Mouse (Mus musculus): ENCODE results near the gene Pde4d.

Pde4d gene

DNA sequence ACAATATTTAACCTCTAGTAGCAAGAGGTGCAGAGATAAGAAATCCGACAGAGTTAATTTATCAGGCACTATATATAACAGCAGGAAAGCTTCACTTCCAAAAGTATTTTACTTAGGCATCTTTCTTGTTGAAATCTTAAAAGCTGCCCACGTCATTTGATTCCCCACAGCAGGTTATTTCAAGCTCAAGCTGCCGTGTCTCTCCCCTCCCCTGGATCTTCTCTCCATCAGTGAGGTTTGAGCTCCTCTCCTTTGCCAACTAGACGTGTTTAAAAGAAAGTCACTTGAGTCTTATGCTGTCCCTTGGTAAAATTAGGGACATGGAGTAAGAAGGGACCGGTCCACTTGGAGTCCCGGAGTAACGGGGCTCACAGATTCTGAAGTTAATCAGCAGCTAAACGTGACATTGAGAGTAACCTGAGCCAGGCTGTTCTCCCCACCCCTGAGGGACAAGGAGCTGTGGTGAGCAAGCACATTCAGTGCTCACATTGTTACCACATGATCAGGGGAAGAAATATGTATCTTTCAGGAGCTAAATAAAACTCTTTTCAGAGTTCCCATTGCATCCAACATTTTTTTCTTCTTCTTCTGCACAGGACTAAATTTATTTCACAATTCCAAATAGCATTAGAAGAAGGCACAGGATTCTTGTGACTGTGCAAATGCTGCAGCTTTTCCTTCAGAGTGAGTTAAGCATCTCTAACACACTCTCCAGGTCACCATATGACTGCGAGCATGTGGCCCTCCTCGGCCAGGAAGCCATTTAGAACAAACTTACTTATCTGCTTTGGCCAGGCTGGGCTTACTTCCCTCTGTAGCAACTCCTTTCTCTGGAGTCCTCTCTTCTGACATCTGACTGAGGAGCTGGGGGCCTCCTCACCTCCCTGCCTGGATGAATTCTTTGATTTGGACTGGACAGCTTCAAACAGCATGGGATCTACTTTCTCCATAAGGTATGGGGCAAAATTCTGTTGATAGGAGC lies at the start of gene Pde4d:
Gene Pde4d, plus strand, starts transcription at position 833 of the 982 bp plus-strand sequence.
- no peak for DNase-seq (ENCODE audit: low spot score in 2 of 2)

DNA sequence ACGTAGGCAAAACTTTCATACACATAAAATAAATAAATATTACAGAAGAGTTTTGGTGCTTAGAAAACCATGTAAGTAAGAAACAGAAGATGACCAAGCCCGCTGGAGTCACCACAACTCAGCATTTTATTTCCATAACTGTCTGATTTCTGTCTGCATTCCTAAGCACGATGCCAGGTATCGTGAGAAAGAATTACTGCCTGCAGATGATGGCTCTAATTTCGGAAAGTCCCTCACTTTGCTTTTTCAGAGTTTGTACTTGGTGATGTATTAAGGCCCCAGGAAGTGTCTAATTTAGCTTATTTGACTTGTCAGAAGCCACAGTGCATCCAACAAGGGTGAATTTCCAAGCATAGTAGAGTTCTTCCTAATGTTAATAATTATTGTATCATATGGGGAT lies 46.6 kb upstream of the Pde4d start:
- DNase-seq (ENCODE audit: low spot score in 2 of 2): no peak

DNA sequence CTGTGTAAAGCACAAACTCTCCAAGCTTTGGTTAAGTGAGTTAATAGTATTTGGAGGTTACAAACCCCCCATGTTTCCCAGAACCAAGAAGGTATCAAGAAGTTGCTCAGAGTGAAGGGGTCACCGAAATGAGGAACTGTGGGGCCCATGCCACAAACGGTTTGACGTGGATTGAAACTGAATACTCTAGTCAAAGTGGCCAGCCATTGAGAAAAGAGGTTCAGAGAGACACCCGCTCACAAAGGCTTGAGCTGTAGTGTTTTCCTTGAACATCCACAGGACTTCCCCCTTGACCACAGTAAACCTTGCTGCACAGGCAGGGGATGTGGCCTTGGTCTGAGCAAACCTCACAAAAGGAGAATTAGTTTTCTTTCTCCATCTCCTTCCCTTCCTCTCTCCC lies 45.4 kb upstream of the Pde4d start:
- no peak for DNase-seq (ENCODE audit: low spot score in 2 of 2)

DNA sequence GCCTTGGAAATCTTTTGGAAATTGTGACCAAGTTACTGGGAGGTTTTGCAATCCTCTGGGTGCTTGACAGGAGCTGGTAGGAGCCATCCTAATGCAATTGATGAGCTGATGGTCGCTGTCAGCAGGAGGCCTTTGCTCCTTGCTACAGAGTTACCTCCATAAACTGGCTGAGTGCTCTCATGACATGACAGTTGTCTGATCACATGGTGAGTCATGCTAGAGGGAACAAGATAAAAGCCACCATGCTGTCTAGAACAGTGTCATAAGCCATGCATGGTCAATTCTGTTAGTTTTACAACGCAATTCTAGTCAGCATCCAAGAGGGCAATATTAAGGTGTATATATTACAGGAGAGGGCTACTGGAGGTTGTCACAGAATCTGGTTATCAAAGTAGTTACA lies 34.3 kb upstream of the Pde4d start:
- no peak for DNase-seq (ENCODE audit: low spot score in 2 of 2)

DNA sequence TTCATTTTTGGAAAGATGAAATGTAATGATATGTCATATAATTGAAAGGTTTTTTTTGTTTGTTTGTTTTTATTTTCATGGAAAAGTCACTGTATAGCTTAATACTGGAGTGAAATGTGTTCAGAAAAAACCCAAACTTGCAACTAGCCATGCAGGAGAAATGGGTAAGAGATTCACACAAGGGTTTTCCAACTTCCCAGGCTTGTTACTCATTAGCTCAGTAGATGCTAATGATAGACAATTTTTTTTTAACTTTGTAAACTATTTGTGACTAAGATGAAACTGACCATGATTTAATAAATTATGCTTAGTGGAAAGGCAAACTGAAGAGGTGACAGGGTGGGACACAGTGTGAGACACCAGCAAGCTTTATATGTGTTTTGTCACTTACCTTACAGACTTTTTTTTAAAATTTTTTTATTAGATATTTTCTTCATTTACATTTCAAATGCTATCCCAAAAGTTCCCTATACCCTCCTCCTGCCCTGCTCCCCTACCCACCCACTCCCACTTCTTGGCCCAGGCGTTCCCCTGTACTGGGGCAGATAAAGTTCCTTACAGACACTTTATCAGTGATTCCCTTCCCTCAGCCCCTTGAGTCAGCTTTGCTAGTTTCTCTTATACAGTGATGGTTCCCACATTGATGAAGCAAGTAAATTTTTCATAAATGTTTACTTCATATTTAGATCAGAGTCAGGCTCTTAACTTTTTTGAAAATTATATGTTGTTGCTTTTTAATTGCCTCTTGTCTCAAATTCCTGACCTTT lies 30.8 kb upstream of the Pde4d start:
- DNase-seq (ENCODE audit: low spot score in 2 of 2): no peak

DNA sequence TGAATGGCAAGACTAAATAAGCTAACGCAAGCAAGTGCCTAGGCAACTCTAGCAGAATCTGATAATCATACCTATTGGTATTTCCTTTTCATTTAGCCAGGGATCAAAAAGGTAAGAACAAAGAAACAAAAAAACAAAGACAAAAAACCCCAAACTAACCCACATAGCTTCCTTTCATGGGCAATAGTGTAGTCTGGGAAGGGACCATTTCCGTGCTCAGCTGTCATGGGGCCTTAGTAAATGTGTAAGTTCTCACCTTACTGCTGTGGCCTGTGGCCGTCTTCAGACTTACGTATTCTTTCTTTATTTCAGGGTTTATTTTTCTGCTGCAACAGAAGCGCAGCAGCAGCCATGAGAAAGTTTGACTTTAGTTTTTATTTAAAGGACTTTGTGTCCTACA lies 23.4 kb upstream of the Pde4d start:
- no peak for DNase-seq (ENCODE audit: low spot score in 2 of 2)

DNA sequence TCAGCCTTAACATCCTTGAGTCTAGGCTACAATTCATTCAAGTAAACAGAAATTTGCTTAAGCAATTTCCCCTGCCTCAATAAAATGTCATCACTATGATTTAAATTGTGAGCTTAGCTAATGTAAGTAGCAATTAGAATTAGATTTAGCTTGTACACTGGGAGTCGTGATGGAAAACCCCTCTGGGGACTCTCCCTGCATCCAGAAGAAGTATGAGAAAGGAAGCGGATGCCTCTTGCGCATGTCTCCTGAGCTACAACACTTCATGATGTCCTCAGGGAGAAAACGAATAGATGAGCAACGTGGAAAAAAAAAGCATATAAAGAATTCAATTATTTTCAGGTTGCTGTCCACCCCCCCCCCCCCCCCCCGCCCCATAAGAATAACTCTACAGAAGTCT lies 20.9 kb upstream of the Pde4d start:
- DNase-seq (ENCODE audit: low spot score in 2 of 2): no peak

DNA sequence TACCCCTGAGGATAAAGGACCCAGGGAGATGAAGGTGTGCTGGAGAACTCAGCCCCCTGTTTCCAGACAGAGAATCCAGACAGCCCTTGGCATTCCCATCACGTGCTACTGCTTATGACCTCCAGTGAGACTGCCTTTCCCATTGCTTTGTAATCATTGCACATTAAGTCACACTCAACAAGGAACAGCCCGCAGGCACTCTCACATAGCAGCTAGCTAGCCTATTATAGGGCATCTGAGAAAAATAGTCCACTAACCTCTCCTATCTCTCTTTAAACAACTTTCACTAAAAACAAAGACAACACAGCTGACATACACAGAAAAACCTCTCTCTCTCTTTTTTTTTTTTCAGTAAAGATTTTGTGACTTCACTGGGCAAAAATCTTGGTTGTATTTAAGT lies 20.1 kb upstream of the Pde4d start:
- DNase-seq (ENCODE audit: low spot score in 2 of 2): no peak

DNA sequence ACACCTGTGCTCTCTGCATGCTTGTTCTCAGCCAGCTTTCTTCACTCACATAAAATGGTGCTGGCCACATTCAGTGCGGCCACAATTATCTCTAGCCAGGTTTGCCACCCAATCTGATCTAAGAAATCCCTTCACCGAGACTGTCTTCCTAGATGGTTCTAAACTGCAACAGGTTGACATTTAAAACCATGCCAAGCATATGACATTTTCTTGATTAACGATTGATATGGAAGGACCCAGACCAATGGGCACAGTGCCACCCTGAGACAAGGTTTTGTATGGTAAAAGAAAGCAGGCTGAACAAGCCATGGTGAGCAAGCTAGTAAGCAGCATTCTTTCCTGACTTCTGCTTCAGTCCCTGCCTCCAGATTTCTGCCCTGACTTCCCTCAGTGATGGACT lies 18.0 kb upstream of the Pde4d start:
- no peak for DNase-seq (ENCODE audit: low spot score in 2 of 2)

DNA sequence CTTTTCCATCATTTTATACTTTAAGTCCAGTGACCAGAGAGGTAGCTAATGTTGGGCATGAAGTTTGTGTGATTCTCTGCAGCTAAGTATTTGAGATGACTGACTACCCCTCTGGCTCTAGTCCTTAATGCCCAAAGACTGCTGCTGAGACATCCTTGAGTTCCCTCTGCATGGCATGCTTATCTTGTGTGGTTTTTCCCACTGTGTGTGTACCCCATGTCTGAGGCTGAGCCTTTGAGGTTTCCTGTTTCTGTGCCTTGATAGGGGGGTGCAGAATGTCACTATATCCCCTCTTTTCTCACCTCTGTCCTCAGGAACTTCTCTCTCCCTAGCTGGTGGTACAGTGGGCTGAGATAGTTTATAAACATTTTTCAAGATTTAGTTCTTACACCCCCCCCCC lies 14.1 kb upstream of the Pde4d start:
- no peak for DNase-seq (ENCODE audit: low spot score in 2 of 2)

DNA sequence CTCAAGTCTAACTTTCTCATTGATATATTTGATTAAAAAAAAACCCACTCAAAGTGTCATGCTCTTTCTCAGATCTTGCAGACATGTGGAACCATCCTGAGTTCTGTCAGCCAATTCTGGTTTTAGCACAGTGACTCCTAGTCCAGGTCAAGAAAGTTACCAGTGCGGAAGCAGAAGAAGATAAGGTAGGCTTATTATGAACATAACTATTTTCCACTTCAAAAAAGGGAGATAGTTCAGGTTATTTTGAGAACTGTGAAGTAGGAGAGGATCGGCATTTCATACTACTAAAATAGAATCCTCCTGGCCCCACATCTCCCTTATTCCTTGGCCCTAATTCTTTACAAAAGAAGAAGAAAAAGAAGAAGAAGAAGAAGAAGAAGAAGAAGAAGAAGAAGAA lies 12.3 kb upstream of the Pde4d start:
- no peak for DNase-seq (ENCODE audit: low spot score in 2 of 2)

DNA sequence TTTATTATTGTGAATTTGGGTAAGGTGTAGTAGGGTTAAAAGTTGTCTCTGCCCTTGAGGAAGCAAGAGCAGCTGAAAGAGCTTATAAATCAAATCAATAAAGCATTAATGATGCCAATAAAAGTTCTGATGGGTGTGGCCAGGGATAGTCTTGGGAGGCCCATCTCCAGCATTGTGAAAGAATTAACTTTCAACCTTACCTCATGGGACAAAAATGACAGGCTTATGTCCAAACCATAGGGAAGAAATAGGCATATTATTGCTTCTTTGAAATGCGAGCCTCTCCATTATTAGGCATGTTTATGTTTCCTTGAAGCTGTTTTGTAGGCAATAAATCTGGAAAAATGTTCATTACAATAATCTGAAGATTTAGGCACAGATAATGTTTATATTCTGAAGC lies 10.7 kb upstream of the Pde4d start:
- DNase-seq (ENCODE audit: low spot score in 2 of 2): no peak

DNA sequence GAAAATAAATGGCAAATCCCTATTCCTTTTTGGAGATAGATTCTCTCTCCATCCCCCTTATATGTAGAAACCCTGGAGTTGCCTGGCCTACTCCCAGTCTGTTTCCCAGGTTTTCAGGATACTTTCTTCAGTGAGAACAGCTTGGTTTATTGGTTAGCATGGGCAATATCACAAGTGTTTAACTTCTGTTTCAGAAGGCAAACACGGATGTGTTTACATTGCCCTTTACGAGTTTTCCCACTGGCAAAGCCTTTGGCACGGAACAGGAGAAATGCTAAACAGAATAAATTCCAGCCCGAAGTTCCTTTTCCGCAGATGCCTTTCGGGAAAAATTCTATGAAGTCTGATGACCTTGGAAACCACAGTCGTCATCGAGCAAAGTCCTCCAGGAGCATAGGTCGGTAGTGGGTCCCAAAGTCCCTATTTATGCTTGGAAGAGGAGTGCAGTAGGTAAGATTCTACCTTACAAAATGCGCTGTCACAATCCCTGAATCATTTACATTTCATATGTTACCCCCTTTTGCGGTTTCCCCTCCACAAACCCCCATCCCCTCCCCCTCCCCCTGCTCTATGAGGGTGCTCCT lies 1.3 kb upstream of the Pde4d start:
- no peak for DNase-seq (ENCODE audit: low spot score in 2 of 2)

DNA sequence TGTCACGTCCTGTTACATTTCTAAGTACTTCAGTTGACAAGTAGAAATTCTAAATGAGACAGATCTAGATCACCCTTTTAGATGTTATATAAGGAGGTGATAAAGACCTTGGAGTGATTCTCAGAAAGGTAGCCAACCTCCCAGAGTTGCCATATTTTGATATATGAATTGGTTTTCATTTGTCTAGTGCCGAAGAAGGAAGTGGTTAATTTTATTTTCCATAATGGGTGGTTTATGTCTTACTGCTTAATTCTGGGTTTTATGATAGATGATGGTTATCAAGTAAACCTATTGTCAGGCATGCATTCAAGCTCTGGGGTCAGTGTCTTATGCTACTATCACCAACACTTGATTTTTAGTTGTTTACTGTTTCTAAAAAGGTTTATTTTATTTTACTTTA lies 1.4 kb downstream of the Pde4d start:
- DNase-seq (ENCODE audit: low spot score in 2 of 2): no peak

DNA sequence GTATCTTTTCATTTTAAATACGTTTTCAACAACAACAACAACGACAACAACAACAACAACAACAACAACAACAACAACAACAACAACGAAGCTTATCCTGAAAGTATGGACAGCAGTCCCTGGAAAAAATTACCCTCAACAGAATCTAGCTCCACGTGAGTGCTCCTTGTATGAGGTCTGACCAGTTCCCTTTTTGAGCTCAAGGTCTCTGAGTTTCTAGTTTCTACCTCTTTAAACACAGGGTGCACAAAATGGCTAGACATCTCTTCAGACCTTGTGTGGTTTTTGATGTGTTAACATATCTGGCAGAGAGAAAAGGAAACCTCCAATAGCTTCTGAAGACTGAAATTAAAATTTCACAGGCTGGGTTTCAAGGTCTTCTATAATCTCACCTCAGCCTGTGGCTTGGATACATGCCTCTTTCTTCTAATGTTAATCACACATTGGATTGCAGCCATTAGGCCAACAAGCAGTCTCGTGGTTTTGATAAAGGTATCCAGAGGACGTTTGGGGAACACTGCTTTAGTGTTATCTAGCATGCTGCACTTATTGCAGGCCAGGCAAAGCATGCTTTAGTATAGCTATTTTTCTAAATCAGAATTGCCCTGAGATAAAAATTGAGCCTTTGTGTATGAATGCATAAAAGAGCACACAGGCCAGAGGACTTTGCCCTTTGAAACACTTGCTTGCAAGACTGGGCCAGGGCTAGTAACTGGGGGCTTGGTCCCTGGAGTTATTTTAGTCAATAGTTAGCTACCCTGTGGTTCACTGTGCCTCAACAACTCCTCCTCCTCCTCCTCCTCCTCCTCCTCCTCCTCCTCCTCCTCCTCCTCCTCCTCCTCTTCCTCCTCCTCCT lies 3.5 kb downstream of the Pde4d start:
- no peak for DNase-seq (ENCODE audit: low spot score in 2 of 2)

DNA sequence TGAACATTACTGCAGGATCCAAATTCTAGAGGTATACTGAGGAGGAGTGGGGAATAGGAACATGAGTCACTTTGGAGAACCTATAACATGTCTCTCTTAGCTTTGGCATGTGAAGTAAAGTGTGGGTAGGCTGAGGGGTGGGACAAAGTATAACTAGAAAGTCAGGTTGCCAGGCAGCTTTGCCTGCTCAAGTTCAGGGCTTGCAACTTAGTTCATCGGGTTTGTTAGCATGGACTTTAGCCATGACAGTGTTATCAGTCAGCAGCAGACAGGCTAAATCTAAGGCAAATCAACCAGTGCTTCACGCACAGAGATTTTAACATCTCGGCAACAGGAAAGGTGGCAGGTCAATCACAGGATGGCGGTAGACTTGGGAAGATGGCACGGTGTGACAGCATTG lies 12.8 kb downstream of the Pde4d start:
- no peak for DNase-seq (ENCODE audit: low spot score in 2 of 2)

DNA sequence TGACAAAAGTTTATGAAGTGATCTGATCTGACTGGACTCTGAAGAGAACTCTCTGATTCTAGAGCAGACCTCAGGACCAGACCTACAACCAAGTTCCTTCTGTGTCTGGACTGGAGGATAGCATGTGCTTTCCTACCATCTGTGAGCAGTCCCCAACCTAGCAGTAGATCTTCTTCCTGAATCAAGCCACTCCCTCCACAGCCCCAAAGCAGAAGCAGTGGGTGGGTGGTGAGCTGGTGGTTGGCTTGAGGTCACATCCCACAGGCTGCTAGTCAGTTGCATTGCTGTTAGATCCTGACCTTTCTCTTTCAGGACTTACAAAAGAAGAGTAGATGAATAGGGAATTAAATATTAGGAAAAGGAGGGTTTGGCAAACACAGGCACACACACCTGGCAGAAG lies 16.0 kb downstream of the Pde4d start:
- DNase-seq (ENCODE audit: low spot score in 2 of 2): no peak

DNA sequence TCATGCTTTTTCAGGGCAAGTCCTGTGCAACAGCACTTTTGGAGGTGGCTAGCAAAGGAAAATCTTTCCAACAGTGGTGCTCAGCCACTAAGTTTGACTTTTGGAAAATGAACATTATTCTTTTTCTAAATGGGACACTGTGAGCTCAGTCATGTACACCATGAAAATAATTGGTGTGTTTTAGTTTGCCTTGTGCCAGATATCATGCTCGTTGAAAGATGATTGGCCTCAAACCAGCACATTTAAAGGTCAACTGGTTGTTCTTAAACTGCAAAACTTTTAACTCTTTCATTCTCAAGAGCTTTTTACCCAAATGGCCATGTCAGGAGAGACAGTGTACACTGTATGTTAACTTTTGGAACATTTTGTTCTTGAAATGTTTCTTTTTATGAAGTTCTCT lies 17.3 kb downstream of the Pde4d start:
- DNase-seq (ENCODE audit: low spot score in 2 of 2): no peak

DNA sequence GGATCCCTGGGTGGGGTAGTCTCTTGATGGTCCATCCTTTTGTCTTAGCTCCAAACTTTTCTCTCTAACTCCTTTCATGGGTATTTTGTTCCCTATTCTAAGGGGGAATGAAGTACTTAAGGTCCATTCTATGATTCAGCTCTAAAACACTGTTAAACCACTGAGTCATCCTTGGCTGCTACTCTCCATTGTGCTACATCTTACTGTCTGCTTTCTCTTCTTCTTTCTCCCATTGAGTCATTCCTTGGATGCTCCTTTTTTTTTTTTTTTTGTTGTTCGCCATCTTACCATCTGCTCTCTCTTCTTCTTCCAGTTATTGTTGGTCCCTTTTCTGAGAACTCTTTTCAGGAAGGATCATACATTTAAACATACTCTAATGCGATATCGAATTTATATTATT lies 30.7 kb downstream of the Pde4d start:
- DNase-seq (ENCODE audit: low spot score in 2 of 2): no peak

DNA sequence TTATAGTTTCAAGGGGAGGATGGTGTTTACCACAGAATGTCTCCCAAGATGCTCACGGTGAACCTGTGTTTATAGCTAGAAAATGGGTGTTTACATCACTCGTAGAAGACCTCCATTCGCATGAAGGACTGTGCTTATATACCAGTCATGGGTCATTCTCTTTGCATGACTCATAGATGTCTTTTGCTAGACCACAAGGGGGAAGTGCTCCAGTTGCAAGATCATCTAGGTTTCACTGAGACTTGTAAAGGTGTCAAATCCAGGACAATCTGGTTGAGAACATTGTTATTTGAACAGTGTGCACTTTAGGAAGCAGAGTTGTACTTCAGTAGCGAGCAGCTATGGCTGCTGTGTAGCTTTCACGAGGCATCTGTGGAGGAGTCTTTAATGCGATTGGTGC lies 35.3 kb downstream of the Pde4d start:
- DNase-seq (ENCODE audit: low spot score in 2 of 2): no peak

DNA sequence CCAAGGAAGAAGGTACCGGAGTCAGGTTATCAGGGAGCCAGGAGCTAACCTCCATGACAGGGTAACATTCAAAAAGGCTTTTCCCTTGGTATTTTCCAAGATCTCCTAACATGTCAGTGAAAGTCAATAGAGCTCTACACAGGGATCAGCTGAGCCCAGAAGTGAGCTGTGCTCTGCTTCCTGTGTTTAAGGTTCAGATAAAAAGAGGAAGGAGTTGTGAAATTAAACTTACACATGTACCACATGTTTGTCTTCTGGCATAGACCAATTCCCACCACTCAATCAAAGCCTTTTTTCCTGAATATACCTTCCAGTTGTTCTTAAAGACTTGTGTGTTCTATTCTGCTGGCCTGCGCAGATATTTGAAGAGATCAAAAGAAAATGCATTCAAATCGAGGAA lies 37.3 kb downstream of the Pde4d start:
- no peak for DNase-seq (ENCODE audit: low spot score in 2 of 2)

DNA sequence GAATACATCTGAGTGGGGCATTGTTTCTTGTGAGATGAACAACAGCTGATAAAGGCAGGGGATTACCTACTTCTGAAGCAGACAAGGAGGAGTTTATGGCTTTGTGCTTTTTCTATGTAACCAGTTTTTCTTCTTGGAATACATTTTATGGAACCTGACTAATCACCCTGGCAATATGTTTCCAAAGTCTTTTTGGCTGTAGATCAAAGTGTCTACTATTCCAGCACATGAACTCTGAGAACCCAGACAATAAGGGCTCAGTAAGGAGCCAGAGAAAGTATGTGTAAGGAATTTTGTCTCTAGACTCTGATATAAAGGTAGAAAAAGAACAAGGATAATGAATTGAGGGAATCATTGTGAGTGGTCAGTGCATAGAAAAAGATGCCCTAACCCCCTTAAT lies 40.1 kb downstream of the Pde4d start:
- DNase-seq (ENCODE audit: low spot score in 2 of 2): no peak

Measured in urinary bladder, adult 18-20 months (tissue).